Mouse (Mus musculus) brain, embryonic 14.5 days (tissue): ENCODE results near the gene Pde9a.

Experiments
- CTCF ChIP-seq: fragments of 200-500 bp; IDR thresholded peaks from 2 replicates; pipeline ENCODE4 v1.5.1; 2012; ENCODE audit warnings: inconsistent platforms, mild to moderate bottlenecking, moderate library complexity, borderline replicate concordance; ENCODE audit not compliant: insufficient read depth, insufficient read length; ENCODE audit errors: extremely low read depth
- POLR2A ChIP-seq: fragments of 200-500 bp; IDR thresholded peaks from 2 replicates; pipeline ENCODE4 v1.6.1; 2012; ENCODE audit warnings: mild to moderate bottlenecking, inconsistent platforms, borderline replicate concordance; ENCODE audit not compliant: poor library complexity, insufficient read depth, insufficient read length, severe bottlenecking; ENCODE audit errors: extremely low read depth

DNA sequence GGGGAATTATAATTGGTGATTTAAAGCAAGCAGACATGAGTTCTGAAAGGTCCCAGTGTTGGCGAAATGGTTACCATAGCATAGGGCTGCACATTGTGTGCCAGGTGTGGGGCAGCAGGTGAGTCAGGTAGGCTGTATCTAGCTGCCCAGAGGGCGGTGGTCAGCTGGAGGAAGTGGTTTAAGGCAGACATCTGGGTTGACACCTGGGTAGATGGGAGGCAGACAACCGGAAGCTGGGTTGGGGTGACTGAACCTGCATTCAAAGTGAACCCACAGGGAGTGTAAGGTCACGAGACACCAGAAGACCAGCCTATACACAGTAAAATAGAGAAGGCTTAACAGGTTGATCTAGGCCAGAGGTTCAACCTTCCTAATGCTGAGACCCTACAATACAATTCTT, 54.0 kb downstream of the Pde9a start:
- TF ChIP-seq CTCF (no peak), POLR2A (no peak)
